Comparison of ENCODE assay signal across 8 mouse cellular contexts in genomic region chr11:75656621-75657590, GRCm38 (mm10). TPM values are rescaled to one million over a fixed set of nuclear protein-coding genes. Genes with fewer than 3 reads are reported as not detected.
A peak's percentile ranks its signal among the peaks of the same experiment; 100 is the strongest.
DNase-seq lines count a peak whose midpoint lies in the region; ATAC-seq and TF ChIP-seq lines count a peak whose summit lies in the region.

No protein-coding gene starts in this region.

- 72% methylated on average over 20 of the region's 20 CpGs for WGBS in thymus, adult 2 months
- 64% methylated on average over 20 of the region's 20 CpGs for WGBS in forebrain, embryonic 16.5 days
- WGBS in limb, embryonic 13.5 days, result 58% methylated on average over 19 of the region's 20 CpGs

- TF ChIP-seq CTCF in thymus, adult 2 months (IDR thresholded peaks at IDR 0.05; ENCODE audit: borderline replicate concordance, control insufficient read depth, extremely low read depth, insufficient read depth, low read length, poor library complexity), result no peak

- no peak for DNase-seq in thymus, adult 2 months
- DNase-seq in thymus, postnatal 10 days (ENCODE audit: low spot score in 2 of 2), result no peak
- no peak for DNase-seq in layer of hippocampus, postnatal 36 days
- DNase-seq in left cerebral cortex, postnatal 36 days (ENCODE audit: low spot score in 2 of 2), result no peak

- H3K9ac ChIP-seq in forebrain, embryonic 16.5 days (replicated peaks; ENCODE audit: low read depth, low read length), result peak overlapping the region; percentile 77; the same call in 1 of the 2 replicates
- H3K9ac ChIP-seq in limb, embryonic 13.5 days, result peak overlapping the region; percentile 85

- intact Hi-C loops in left cerebral cortex, postnatal 36 days (cut with DNase I), result no loop called here

- H3K27ac ChIP-seq in thymus, adult 2 months (ENCODE audit: control insufficient read depth, insufficient read depth, low read length), result no peak overlapping the region
- no peak overlapping the region for H3K27ac ChIP-seq in forebrain, embryonic 16.5 days (ENCODE audit: low read length)
- H3K27ac ChIP-seq in limb, embryonic 13.5 days, result no peak overlapping the region

- H3K27me3 ChIP-seq in thymus, adult 2 months (ENCODE audit: control insufficient read depth, insufficient read depth, low read length), result no peaks in the 10 kb centered on the region
- H3K27me3 ChIP-seq in forebrain, embryonic 16.5 days (replicated peaks; ENCODE audit: control insufficient read depth, insufficient read depth, low read length), result peaks cover 9% of the 10 kb centered on the region
- H3K27me3 ChIP-seq in limb, embryonic 13.5 days, result peaks cover 26% of the 10 kb centered on the region
- no peaks in the 10 kb centered on the region for H3K27me3 ChIP-seq in myocyte (ENCODE audit: control insufficient read depth, insufficient read depth, insufficient read length)

- H3K36me3 ChIP-seq in thymus, adult 2 months (ENCODE audit: control insufficient read depth, insufficient read depth, low read length), result peaks cover 13% of the 10 kb centered on the region
- H3K36me3 ChIP-seq in forebrain, embryonic 16.5 days (ENCODE audit: control insufficient read depth, insufficient read depth), result peaks cover 2% of the 10 kb centered on the region; the same call in 1 of the 2 replicates
- H3K36me3 ChIP-seq in limb, embryonic 13.5 days, result peaks cover 44% of the 10 kb centered on the region
- peaks cover 36% of the 10 kb centered on the region for H3K36me3 ChIP-seq in myocyte (ENCODE audit: control insufficient read depth, insufficient read depth)

- peak overlapping the region; percentile 99 for H3K4me2 ChIP-seq in forebrain, embryonic 16.5 days (ENCODE audit: low read length)
- peak overlapping the region; percentile 75 for H3K4me2 ChIP-seq in limb, embryonic 13.5 days (replicated peaks)
- H3K4me2 ChIP-seq in myocyte (ENCODE audit: low read depth), result peak overlapping the region; percentile 86

- no peaks in the 10 kb centered on the region for H3K9me3 ChIP-seq in forebrain, embryonic 16.5 days (ENCODE audit: control insufficient read depth, low read length)
- no peaks in the 10 kb centered on the region for H3K9me3 ChIP-seq in limb, embryonic 13.5 days

- peaks cover 23% of the 10 kb centered on the region for H3K79me2 ChIP-seq in myocyte (ENCODE audit: control insufficient read depth, insufficient read depth)

- ATAC-seq in forebrain, embryonic 16.5 days, result no peak
- no peak for ATAC-seq in limb, embryonic 13.5 days (ENCODE audit: low FRiP score, low read depth)
- no peak for ATAC-seq in megakaryocyte-erythroid progenitor cell, adult 5-6 weeks (replicated peaks; ENCODE audit: low FRiP score, low TSS enrichment, poor library complexity, severe bottlenecking)

- TF ChIP-seq POLR2A in thymus, adult 2 months (IDR thresholded peaks at IDR 0.05; ENCODE audit: control insufficient read depth, extremely low read depth, insufficient read depth, low read length, poor library complexity), result no peak
- TF ChIP-seq POLR2A in myocyte (IDR thresholded peaks at IDR 0.05; ENCODE audit: insufficient read length, low read depth), result no peak

- peak overlapping the region; percentile 10 for H3ac ChIP-seq in myocyte (ENCODE audit: control insufficient read depth, insufficient read length)

- H3K4me3 ChIP-seq in thymus, adult 2 months (ENCODE audit: control insufficient read depth, insufficient read depth, low read length), result peak overlapping the region; percentile 78
- peak overlapping the region; percentile 74 for H3K4me3 ChIP-seq in forebrain, embryonic 16.5 days (replicated peaks; ENCODE audit: low read length)
- H3K4me3 ChIP-seq in limb, embryonic 13.5 days, result peak overlapping the region; percentile 73
- H3K4me3 ChIP-seq in myocyte, result peak overlapping the region; percentile 65

- peaks cover 52% of the 10 kb centered on the region for H3K4me1 ChIP-seq in thymus, adult 2 months (replicated peaks; ENCODE audit: control insufficient read depth, insufficient read depth, low read length)
- H3K4me1 ChIP-seq in forebrain, embryonic 16.5 days (replicated peaks; ENCODE audit: control insufficient read depth, insufficient read depth, low read length), result peaks cover 34% of the 10 kb centered on the region
- H3K4me1 ChIP-seq in limb, embryonic 13.5 days, result peaks cover 43% of the 10 kb centered on the region

TF ChIP-seq in myocyte, 11 proteins besides CTCF, POLR2A, EP300 and RAD21:
- TF ChIP-seq USF1 (IDR thresholded peaks at IDR 0.05; ENCODE audit: low read depth), result no peak
- TF ChIP-seq REST (IDR thresholded peaks at IDR 0.05; ENCODE audit: insufficient read depth, insufficient read length), result no peak
- peak in 1 of 3 experiments; percentile 65 for TF ChIP-seq MYOG (IDR thresholded peaks at IDR 0.05; ENCODE audit: control insufficient read depth in 1 of 3, insufficient read depth in 1 of 3, insufficient read length in 2 of 3, low read depth in 2 of 3)
- no peak for TF ChIP-seq SRF (IDR thresholded peaks at IDR 0.05; ENCODE audit: control insufficient read depth, insufficient read length, low read depth)
- no peak for TF ChIP-seq CEBPB (IDR thresholded peaks at IDR 0.05; ENCODE audit: insufficient read depth, poor library complexity, severe bottlenecking)
- peak in 1 of 3 experiments; percentile 49 for TF ChIP-seq MYOD1 (IDR thresholded peaks at IDR 0.05; ENCODE audit: control insufficient read depth in 1 of 3, insufficient read length in 2 of 3, low read depth in 2 of 3)

RNA-seq across cellular contexts. Expression of gene Myo1c, which starts 6.6 kb away (rescaled TPM):
- 78.0 and 90.2 TPM in 2 replicates for polyA plus RNA-seq in thymus, adult 2 months (2012; rRNA removed)
- 11.3 and 11.9 TPM in 2 replicates for polyA plus RNA-seq in forebrain, embryonic 16.5 days (2015; fragmentation: Nextera tagmentation; extraction: Ambion mirVana)
- 34.2 and 38.0 TPM in 2 replicates for polyA plus RNA-seq in limb, embryonic 13.5 days (2015; fragmentation: Nextera tagmentation; extraction: Ambion mirVana)
- 177 TPM for polyA plus RNA-seq in myocyte (2012; fragmentation: generic; extraction: Trizol)
- total RNA-seq in layer of hippocampus, postnatal 36 days (2021), result 10 to 100 TPM; 13.4 to 17.1 TPM
- total RNA-seq in left cerebral cortex, postnatal 36 days (2021), result 10 to 100 TPM; 18.0 to 20.7 TPM
- 36.5 and 37.4 TPM in 2 replicates for total RNA-seq in megakaryocyte-erythroid progenitor cell, adult 5-6 weeks (2014; fragmentation: Nextera tagmentation)
- 13.5 and 32.6 TPM in 2 replicates for total RNA-seq in megakaryocyte-erythroid progenitor cell, adult 5-6 weeks (2017)

RNA-seq across cellular contexts. Expression of gene Crk, which starts 22.2 kb away (rescaled TPM):
- polyA plus RNA-seq in thymus, adult 2 months (2012; rRNA removed), result 46.7 and 85.4 TPM in 2 replicates
- polyA plus RNA-seq in forebrain, embryonic 16.5 days (2015; fragmentation: Nextera tagmentation; extraction: Ambion mirVana), result 130 and 142 TPM in 2 replicates
- polyA plus RNA-seq in limb, embryonic 13.5 days (2015; fragmentation: Nextera tagmentation; extraction: Ambion mirVana), result 126 and 128 TPM in 2 replicates
- 34.5 TPM for polyA plus RNA-seq in myocyte (2012; fragmentation: generic; extraction: Trizol)
- total RNA-seq in layer of hippocampus, postnatal 36 days (2021), result 100 to 1,000 TPM; 129 to 137 TPM
- total RNA-seq in left cerebral cortex, postnatal 36 days (2021), result 100 to 1,000 TPM; 130 to 133 TPM
- total RNA-seq in megakaryocyte-erythroid progenitor cell, adult 5-6 weeks (2014; fragmentation: Nextera tagmentation), result 33.0 and 38.5 TPM in 2 replicates
- 29.5 and 39.8 TPM in 2 replicates for total RNA-seq in megakaryocyte-erythroid progenitor cell, adult 5-6 weeks (2017)

RNA-seq across cellular contexts. Expression of gene Inpp5k, which starts 26.1 kb away (rescaled TPM):
- 149 and 164 TPM in 2 replicates for polyA plus RNA-seq in thymus, adult 2 months (2012; rRNA removed)
- polyA plus RNA-seq in forebrain, embryonic 16.5 days (2015; fragmentation: Nextera tagmentation; extraction: Ambion mirVana), result 54.4 and 59.3 TPM in 2 replicates
- 21.1 and 22.0 TPM in 2 replicates for polyA plus RNA-seq in limb, embryonic 13.5 days (2015; fragmentation: Nextera tagmentation; extraction: Ambion mirVana)
- polyA plus RNA-seq in myocyte (2012; fragmentation: generic; extraction: Trizol), result 20.7 TPM
- total RNA-seq in layer of hippocampus, postnatal 36 days (2021), result 10 to 100 TPM; 46.3 to 47.0 TPM
- total RNA-seq in left cerebral cortex, postnatal 36 days (2021), result 10 to 100 TPM; 39.1 to 43.1 TPM
- total RNA-seq in megakaryocyte-erythroid progenitor cell, adult 5-6 weeks (2014; fragmentation: Nextera tagmentation), result 33.8 and 34.5 TPM in 2 replicates
- total RNA-seq in megakaryocyte-erythroid progenitor cell, adult 5-6 weeks (2017), result 19.9 and 26.5 TPM in 2 replicates
